Mouse (Mus musculus) lung, postnatal 4 days (tissue): ENCODE data around the gene Kctd2.
"Not testable (repeated sequence)": the region's sequence is repeated elsewhere in the genome, so short reads cannot be mapped to it uniquely, and the experiment has no call there.

ENCODE experiments used
- DNase-seq, 2 experiments: peaks; one replicate each; pipeline ENCODE4 v3.0.0; 2021

The Kctd2 gene

GRCm38 (mm10) chr11:115439906-115440595, 20.1 kb downstream of the Kctd2 start, which contains the start of gene Trim80:
Gene Trim80, plus strand, starts transcription at chr11:115440545.
- no peak for DNase-seq

GRCm38 (mm10) chr11:115441417-115441816, 21.5 kb downstream of the Kctd2 start:
- peak in 1 of 2 experiments; percentile 51 for DNase-seq

- no peak for DNase-seq
Measured at GRCm38 (mm10) chr11:115446906-115447305, 27.0 kb downstream of the Kctd2 start.

- no peak for DNase-seq
Measured at GRCm38 (mm10) chr11:115447321-115447885, 27.5 kb downstream of the Kctd2 start.

- no peak for DNase-seq
Measured at GRCm38 (mm10) chr11:115448075-115448474, 28.1 kb downstream of the Kctd2 start.

GRCm38 (mm10) chr11:115448998-115449397, 29.1 kb downstream of the Kctd2 start:
- no peak for DNase-seq

- no peak for DNase-seq
Measured at GRCm38 (mm10) chr11:115450176-115450575, 30.2 kb downstream of the Kctd2 start.

GRCm38 (mm10) chr11:115451781-115452241, 31.9 kb downstream of the Kctd2 start:
- no peak for DNase-seq

- DNase-seq = no peak
Measured at GRCm38 (mm10) chr11:115452281-115452860, 32.4 kb downstream of the Kctd2 start.

GRCm38 (mm10) chr11:115453306-115453705, 33.4 kb downstream of the Kctd2 start:
- no peak for DNase-seq

GRCm38 (mm10) chr11:115454822-115455221, 34.9 kb downstream of the Kctd2 start:
- not testable (repeated sequence) for DNase-seq

- DNase-seq = no peak
Measured at GRCm38 (mm10) chr11:115455619-115456018, 35.7 kb downstream of the Kctd2 start.

- no peak for DNase-seq
Measured at GRCm38 (mm10) chr11:115456182-115456581, 36.3 kb downstream of the Kctd2 start.

- DNase-seq = no peak
Measured at GRCm38 (mm10) chr11:115457405-115457804, 37.5 kb downstream of the Kctd2 start.

- DNase-seq = no peak
Measured at GRCm38 (mm10) chr11:115460976-115461375, 41.0 kb downstream of the Kctd2 start.

GRCm38 (mm10) chr11:115461846-115462242, 41.9 kb downstream of the Kctd2 start:
- DNase-seq = no peak

- DNase-seq = peak in 1 of 2 experiments; percentile 57
Measured at GRCm38 (mm10) chr11:115462243-115462891, 42.4 kb downstream of the Kctd2 start, which contains the start of gene Slc16a5. Gene Slc16a5, plus strand, starts transcription at chr11:115462474.

- DNase-seq = no peak
Measured at GRCm38 (mm10) chr11:115463397-115463796, 43.5 kb downstream of the Kctd2 start.

- no peak for DNase-seq
Measured at GRCm38 (mm10) chr11:115464851-115465250, 44.9 kb downstream of the Kctd2 start.

GRCm38 (mm10) chr11:115467217-115467618, 47.3 kb downstream of the Kctd2 start:
- DNase-seq = no peak

GRCm38 (mm10) chr11:115472183-115472582, 52.3 kb downstream of the Kctd2 start:
- no peak for DNase-seq

GRCm38 (mm10) chr11:115473626-115474275, 53.8 kb downstream of the Kctd2 start:
- peak; percentile 90 to 94 for DNase-seq
